ENCODE assay signal across 19 mouse cellular contexts in genomic region chr15:25943386-25944137, GRCm38 (mm10). TPM values are rescaled to one million over a fixed set of nuclear protein-coding genes. Genes with fewer than 3 reads are reported as not detected.
A peak's percentile ranks its signal among the peaks of the same experiment; 100 is the strongest.
DNase-seq lines count a peak whose midpoint lies in the region; TF ChIP-seq lines count a peak whose summit lies in the region.
"Had no signal": no experiment of that assay in that cellular context is flagged by ENCODE, and none has a peak within 500 bp of the region (broad histone marks: within the 10 kb centered on the region; RNA-seq: fewer than 3 reads in every experiment).

No protein-coding gene starts in this region.

- H3K36me3 ChIP-seq in kidney, adult 2 months (ENCODE audit: control insufficient read depth, insufficient read depth, low read length) = no peaks in the 10 kb centered on the region
- H3K36me3 ChIP-seq: forebrain, embryonic 15.5 days; G1E; midbrain, embryonic 10.5 days; stomach, embryonic 15.5 days had no signal

- no peak for TF ChIP-seq POLR2A in kidney, adult 2 months (IDR thresholded peaks at IDR 0.05; ENCODE audit: low read depth, low read length)

- peak; percentile 92 for DNase-seq in heart, adult 11 months
- no peak for DNase-seq in heart, postnatal 4 days
- DNase-seq in kidney, adult 2 months = peak; percentile 66
- no peak for DNase-seq in kidney, postnatal 14 days
- peak; percentile 41 for DNase-seq in testis, postnatal 10 days (ENCODE audit: low spot score)
- no peak for DNase-seq in testis, postnatal 14 days (ENCODE audit: low spot score)
- no peak for DNase-seq in adrenal gland, adult 18-20 months (ENCODE audit: low spot score in 2 of 2)
- DNase-seq in urinary bladder, postnatal 14 days (ENCODE audit: low spot score) = no peak
- DNase-seq: adrenal gland, postnatal 36 days; cerebellum, adult 11-12 months; cerebellum, postnatal 14 days; embryo, embryonic 11 days; lung, adult 18-20 months; lung, postnatal 14 days; right cerebral cortex, postnatal 25 days had no signal

- no peak for TF ChIP-seq CTCF in kidney, adult 2 months (conservative IDR thresholded peaks at IDR 0.05; ENCODE audit: insufficient read depth, insufficient read length, low read depth, low read length)

- WGBS in kidney, adult 2 months = 62% methylated on average over 15 of the region's 15 CpGs

- peak overlapping the region; percentile 0; the same call in 1 of the 2 replicates for H3K4me3 ChIP-seq in kidney, adult 2 months (ENCODE audit: insufficient read depth, low read depth, low read length)
- H3K4me3 ChIP-seq: forebrain, embryonic 15.5 days; midbrain, embryonic 10.5 days; stomach, embryonic 15.5 days had no signal

- H3K27ac ChIP-seq in kidney, adult 2 months (ENCODE audit: insufficient read depth, low read depth, low read length) = peak overlapping the region; percentile 81
- H3K27ac ChIP-seq: forebrain, embryonic 15.5 days; midbrain, embryonic 10.5 days; stomach, embryonic 15.5 days had no signal

- peaks cover 38% of the 10 kb centered on the region for H3K4me1 ChIP-seq in kidney, adult 2 months (ENCODE audit: control insufficient read depth, insufficient read depth, low read length)
- H3K4me1 ChIP-seq: forebrain, embryonic 15.5 days had no signal

- no peaks in the 10 kb centered on the region for H3K27me3 ChIP-seq in kidney, adult 2 months (replicated peaks; ENCODE audit: control insufficient read depth, insufficient read depth, low read length)
- H3K27me3 ChIP-seq: forebrain, embryonic 15.5 days; stomach, embryonic 15.5 days had no signal

RNA-seq across cellular contexts. Expression of gene Zfp622, which starts 40.6 kb away (rescaled TPM):
- total RNA-seq in heart, postnatal 4 days (2021) = 10 to 100 TPM; 21.7 to 22.0 TPM
- polyA plus RNA-seq in kidney, adult 2 months (2012; rRNA removed) = 12.4 and 14.9 TPM in 2 replicates
- total RNA-seq in adrenal gland, adult 18-20 months (2021) = 10 to 100 TPM; 36.6 to 40.5 TPM

Comparison
In these comparisons a context has a peak if more than half of its experiments do, and no peak if none do; other contexts are left out.
1. DNase-seq: peak in heart, adult 11 months (single experiment), kidney, adult 2 months (single experiment) and testis, postnatal 10 days (single experiment); none in heart, postnatal 4 days (single experiment), kidney, postnatal 14 days (single experiment), testis, postnatal 14 days (single experiment), adrenal gland, adult 18-20 months (0 of 2) and urinary bladder, postnatal 14 days (single experiment).